Mouse (Mus musculus) skeletal muscle tissue, adult 2 months (tissue): ENCODE results near the gene Rpl7l1.
"Not testable (repeated sequence)": the region's sequence is repeated elsewhere in the genome, so short reads cannot be mapped to it uniquely, and the experiment has no call there.

Experiments used
- DNase-seq: peaks from one replicate; pipeline ENCODE4 v3.0.0-alpha.2; 2012; ENCODE audit warnings: low read depth, low spot score

Gene Rpl7l1

DNA sequence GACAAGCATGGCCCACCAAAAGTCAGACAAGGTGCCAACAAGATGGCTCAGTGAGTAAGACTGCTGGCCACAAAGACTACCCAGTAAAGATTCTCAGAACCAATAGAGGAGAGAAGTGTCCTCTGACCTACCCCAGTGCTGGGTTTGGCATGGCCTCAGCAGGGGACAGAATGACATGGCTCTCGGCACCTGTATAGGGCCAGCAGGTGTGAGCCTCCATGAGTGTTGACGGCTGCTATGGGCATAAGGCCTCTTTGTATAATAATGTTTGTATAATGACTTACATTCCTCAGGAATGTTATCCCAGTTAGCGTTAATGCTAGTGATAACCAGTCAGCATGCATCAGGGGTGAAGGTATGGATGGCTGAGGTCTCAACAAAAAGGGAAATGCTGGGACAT, 6.4 kb downstream of the Rpl7l1 start:
- no peak for DNase-seq

DNA sequence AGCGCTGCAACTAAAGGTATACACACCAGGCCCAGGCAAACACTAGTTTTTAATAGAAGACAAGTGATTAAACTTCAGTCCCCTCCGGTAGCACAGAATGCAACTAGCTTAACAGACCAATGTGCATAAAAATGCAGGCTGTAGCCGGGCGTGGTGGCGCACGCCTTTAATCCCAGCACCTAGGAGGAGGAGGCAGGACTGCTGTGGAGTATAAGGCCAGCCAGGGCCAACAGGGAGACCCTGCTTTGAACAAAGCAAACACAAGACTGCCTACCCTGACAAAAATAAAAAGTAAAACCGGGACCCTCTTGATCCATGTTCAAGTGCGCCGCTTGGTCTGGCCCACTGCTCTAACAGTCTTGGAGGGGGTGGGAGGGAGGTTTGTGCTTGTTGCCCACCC, 7.4 kb downstream of the Rpl7l1 start:
- no peak for DNase-seq

DNA sequence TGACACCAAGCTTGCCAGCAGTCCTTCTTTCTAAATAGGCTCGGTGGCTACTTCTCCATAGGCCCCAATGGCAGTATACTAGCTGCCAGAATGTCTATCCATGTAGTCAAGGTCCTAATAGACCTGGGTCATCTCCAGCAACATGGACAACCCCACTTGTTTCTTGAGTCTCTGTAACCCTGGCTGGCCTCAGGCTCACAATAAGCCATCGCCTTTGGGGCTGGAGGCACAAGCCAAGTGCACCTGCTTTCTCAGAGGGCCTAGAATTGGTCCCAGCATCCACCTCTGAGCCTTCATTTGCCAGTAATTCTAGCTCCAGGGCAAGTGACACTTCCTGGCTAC, 8.4 kb downstream of the Rpl7l1 start:
- no peak for DNase-seq

DNA sequence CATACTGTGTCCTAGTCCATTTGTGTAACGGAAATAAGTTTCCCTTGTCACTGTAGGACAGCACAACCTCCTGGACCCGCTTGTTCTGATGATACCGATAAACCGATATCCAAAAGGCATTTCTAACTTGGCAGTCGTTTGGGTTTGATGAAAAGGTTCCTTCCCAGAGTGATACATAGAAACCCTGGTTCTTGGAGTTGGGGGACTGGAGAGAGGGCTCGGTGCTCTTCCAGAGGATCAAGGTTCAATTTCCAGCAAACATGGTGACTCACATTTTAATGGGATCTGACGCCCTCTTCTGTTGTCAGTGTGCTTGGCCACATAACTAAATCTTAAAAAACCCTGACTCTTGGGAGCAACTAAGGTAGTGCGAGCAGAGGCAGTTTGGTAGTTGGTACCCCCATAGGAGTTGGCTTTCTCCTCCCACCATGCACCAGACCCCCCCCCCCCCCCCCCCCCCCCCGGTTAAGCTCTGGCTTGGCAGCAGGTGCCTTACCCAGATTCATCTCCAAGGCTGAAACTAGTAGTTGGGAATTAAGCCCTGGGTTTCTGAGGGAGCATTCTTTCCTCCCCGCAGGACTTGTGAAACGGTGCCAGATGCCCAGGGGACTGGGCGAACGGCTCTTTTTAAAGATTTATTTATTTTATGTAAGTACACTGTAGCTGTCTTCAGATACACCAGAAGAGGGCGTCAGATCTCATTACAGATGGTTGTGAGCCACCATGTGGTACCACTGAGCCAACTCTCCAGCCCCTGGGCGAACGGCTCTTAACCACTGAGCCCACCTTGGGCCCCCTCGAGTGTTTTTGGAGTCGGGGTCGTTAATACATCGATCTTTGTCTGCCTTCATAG, 9.0 kb downstream of the Rpl7l1 start:
- peak; percentile 18 for DNase-seq

DNA sequence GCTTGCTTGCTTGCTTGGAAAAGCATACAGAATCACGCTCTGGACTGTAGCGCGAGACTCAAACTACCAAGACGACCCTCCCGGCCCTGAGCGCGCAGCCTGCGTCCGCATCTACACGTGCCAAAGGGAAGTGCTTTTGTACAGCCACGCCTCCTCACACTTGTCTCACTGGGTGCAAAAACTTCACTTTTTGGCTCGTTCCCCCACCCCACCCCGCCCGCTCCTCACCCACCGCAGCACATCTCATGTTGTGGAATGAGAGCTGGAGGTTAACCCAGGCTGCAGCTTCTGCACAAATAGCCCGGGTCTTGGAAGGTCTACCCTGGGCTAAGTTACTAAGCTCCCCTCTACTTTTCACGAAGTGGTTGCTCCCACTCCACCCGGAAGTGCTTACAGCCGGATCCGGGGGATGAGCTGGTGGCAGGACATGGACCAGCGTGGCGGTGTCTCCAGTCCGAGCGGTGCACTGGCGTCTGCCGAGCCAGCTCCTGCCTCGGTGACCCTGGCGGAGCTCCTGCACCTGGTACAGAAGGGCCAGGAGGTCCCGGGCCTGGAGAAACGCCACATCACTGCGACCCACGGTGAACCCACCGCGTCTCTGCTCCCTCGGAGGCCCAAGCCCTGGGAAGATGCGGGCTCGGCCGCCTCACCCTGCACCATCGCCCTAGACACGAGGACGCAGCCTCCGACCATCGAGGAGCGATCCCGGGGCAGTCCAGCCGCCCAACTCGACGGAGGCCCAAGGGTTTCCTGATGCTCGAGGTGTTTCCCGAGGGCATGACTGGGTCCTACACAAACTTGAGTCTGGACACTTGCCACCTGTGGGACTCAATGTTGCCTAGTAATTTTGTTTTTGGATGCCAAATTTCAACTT, 9.8 kb downstream of the Rpl7l1 start, which contains the start of gene 2310039H08Rik:
TSS of gene 2310039H08Rik (plus strand) at position 232 of the 874 bp plus-strand sequence.
- peak; percentile 73 for DNase-seq

DNA sequence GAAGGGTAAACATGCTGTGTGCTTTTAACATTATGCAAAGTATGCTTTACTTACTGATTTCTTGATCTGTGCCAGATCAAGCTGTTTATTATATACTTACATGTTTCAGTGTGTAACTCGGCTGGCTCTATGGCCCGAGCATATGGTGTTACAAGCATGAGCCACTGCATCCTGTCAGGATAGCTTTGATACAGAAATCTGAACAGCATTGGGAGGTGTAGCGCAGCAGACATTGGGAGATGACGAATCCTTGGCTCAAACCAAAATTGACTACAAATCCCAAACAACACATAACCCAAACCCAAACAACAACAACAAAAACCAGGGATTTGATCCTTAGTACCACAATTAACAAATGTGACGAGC, 10.5 kb downstream of the Rpl7l1 start:
- peak; percentile 17 for DNase-seq

DNA sequence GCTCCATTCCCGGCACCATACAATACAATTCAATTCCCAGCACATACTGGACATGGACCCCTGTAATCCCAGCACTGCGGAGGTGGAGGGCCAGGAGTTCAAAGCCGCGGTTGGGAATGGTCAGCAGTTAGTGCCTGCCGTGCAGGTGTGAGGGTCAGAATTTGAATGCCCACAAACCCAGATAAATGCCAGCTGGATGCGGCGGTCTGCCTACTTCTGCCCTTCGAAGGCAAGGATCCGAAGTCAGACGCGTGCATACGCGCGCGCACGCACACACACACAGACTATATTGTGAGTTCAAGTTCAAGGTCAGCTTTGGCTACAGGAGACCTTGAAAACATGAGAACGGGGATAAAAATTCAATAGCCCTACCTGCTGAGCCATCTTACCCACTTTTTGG, 10.9 kb downstream of the Rpl7l1 start:
- DNase-seq: no peak

DNA sequence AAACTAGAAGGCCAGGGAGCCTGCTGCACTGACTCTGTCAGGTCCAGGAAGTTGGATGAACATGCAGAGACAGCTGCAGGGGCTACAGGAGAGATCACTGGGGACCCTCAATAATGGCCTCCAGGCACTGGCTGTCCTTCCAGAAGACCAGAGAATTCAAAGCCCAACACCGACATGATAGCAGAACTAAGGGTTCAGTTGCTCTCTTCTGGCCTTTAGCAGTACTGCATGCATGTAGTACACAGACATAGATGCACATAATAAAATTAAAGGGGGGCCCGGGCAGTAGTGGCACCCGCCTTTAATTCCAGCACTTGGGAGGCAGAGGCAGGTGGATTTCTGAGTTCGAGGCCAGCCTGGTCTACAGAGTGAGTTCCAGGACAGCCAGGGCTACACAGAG, 11.4 kb downstream of the Rpl7l1 start:
- no peak for DNase-seq

DNA sequence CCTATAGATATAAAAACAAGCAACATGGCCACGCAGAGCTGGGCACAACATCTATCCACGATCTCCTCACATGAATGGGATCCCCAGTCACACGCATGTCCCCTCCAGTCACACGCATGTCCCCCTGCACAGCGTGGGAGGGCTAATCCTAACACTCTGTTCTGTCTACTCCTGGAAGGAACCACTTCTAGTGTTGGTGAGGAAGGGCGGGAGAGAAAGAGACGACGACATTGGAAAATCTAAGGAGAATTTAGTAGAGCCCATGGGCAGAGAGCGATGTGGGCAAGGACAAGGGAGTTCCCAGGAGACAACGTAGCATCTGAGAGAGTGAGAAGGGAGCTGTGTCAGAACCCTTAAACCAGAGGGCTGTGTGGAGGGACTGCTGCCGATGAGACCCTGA, 11.9 kb downstream of the Rpl7l1 start:
- DNase-seq: no peak

DNA sequence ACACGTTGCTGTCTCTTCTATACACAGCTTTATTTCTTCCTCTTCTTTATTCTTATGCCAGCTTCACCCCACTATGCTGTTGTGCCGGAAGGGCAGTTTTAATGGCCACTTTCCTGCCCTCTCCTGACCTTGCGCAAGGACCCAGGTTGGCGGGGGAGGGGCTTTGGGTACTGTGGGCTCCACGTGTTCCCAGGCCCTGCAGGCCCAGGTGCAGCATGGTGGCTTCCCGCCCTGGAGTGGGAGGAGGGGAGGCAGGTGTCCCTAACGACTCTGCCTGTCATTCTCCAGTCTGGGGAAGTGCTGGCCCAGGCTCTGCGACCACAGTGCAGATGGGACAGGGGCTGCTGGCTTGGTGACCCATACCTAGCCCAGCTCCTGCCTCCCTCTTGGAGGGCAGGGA, 14.6 kb downstream of the Rpl7l1 start:
- no peak for DNase-seq

DNA sequence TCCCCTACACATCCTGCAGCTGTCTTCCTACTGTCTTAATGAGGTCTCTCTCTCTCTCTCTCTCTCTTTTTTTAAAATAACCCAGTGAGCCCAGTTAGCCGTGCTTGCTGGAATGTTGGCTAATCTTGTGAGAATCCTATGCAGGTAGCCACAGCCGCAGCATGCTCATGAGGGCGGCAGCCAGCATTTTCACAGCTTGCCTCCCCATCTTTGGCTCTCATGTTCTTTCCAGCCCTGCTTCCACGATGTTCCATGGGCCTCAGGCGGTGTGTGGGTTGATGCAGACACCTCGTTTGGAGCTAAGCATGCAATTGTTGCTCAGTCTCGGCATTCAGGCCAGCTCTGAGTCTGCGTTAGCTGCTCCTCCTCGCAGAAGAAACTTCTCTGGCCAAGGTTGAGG, 17.6 kb downstream of the Rpl7l1 start:
- DNase-seq: not testable (repeated sequence)

DNA sequence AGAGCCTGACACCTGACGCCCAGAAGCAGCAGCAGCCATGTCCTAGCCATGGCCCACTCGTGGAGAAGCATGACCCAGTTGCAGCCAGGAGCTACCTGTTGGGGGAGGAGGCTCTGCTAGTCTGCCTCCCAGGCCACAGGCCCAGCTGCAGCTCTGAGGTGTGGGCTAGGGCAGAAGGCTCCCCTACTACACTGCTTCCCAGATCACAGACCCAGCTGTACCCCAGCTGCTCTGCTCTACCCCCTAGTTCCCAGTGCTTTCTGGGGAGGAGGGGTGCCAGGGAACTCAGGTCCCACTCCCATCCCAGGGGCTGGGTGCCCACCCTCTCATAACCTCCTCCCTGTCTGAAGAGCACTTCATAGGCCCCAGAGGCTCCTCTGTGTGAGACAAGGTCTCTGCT, 18.9 kb downstream of the Rpl7l1 start, which contains the start of gene Ptcra:
TSS of gene Ptcra (minus strand) at position 169 of the 400 bp plus-strand sequence.
- no peak for DNase-seq

DNA sequence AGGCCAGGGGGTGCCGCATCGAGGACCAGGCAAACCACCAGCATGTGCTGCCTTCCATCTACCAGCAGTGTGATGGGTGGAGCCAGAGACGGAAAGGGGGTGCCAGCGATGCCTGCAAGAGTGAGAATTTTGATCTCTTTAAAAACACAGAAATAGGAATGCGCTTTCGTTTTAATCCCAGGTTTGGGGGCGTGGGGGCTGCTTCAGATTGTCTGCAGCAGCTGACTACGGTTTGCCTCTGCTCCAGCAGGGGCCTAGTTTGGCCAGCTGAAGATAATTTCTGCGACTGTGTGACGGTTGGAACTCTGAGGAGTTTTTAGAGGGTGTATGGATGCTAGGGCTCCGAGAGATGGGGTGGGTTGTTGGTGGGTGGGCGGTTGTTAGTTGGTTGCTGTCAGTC, 23.7 kb downstream of the Rpl7l1 start:
- no peak for DNase-seq

DNA sequence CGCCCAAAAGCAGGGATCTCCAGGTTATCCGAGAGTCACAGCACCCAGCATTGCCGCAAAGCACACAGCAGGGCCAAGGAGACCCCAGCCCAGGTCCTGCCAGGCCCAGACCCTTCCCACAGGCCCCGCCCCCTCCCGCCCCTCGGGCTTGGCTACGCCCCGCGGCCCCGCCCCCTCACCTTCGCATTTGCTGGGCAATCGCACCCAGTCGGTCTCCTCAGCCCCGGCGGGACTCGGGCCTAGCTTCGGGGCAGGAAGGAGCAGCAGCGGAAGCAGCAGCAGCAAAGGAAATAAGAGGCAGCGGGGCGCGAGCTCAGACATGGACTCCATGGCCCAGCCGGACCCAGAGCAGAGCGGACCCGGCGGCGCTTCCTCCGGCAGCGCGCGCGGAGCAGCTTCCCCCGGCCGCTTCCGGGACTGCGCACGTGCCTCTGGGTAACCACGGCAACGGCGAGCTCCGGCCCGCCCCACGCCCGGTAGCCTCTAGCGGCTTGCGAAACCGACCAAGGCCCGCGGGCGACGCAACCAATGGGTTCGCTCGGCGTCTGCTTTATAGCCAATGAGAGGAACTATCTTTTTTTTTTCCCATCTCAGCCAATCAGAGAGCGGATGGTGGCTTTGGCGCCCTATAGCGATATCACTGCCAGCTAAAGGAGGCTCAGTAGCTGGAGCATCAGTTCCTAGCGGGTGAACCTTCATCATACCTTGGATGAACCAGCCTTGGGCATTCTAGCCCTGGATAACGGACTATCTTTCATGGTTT, 30.5 kb downstream of the Rpl7l1 start, which contains the start of gene Cnpy3:
TSS of gene Cnpy3 (minus strand) at position 421 of the 763 bp plus-strand sequence.
- DNase-seq: peak; percentile 98

DNA sequence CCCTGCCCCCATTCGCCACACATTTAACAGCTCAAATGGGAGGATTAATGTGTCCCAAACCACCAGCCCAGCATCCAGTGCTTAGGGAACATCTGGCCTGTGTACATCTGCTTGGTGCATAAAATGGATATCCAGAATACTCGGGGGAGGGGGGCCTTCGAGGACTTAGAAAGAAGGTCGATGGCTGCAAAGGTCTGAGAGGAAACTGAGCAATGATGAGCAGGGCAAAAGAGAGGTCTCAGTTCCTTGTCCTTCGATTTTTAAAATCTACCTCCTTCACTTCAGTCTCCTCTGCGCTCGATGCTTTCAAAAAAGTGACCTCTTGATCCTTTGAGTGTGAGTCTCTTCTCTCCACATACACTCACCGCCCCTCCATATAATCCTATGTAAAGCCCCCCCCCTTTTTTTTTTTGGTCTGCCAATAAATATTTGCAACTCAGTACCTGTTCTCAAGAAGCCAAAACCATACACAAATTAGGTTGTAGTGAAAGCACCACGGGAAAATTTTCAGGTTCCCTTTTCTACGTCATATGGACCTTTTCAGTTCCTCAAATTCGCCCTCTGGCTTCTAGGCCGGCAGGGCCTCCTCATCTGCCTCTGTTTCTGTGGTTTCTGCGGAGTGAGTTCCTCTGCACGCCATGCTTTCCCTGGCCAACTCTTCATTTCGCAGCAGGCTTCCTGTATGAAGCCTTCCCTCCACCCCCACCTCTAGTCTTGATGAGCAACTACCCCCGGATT, 31.2 kb downstream of the Rpl7l1 start:
- DNase-seq: peak; percentile 57

DNA sequence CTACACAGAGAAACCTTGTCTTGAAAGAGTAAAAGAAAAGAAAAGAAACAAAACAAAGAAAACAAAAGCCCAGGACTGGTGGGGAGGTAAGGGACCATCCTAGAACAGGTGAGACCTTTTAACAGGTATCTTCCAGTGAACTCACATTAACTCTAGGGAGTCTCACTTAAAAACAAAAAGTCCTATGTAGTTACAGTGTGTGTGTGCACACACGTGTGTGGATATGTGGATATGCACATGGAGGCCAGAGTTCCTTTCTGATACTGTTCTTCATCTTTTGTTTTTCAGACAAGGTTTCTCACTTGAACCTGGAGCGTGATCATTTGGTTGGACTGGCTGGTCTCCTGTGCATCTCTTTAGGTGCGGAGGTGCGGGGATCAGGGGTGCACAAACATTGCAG, 31.9 kb downstream of the Rpl7l1 start:
- DNase-seq: no peak

DNA sequence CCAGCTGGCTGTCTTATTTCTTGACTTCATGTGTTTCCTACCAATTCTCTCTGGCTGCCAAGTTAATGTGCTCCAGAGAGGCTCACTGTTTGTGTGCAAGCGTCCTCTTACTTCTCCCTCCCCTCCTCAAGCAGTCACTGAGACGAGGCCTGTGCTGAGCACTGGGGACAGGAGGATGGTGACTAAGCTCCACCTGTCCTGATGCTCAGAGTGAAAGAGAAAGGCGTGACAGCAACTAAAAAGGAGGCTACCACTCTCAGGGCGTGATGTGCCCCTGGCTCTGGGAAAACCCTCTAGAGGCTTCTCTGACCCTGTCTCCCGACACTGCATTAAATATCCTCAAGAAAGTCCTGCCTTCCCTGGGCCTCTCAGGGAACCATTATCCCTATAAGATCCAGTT, 33.2 kb downstream of the Rpl7l1 start:
- no peak for DNase-seq

DNA sequence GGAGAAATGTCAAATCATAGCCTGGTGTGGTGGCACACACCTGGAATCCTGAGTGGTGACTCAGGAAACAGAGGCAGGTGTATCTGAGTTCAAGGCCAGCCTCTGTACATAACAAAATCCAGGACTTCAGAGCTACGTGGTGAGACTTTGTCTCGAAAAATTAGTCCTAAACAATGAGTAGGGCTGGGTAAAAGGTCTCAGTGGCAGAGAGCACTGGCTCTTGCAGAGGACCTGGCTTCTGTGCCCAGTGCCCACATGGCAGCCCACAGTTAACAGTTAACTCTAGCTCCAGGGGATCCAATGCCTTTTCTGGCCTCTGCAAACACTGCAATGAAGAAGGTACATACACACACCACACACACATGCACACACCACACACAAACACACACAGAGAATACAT, 34.7 kb downstream of the Rpl7l1 start:
- DNase-seq: no peak

DNA sequence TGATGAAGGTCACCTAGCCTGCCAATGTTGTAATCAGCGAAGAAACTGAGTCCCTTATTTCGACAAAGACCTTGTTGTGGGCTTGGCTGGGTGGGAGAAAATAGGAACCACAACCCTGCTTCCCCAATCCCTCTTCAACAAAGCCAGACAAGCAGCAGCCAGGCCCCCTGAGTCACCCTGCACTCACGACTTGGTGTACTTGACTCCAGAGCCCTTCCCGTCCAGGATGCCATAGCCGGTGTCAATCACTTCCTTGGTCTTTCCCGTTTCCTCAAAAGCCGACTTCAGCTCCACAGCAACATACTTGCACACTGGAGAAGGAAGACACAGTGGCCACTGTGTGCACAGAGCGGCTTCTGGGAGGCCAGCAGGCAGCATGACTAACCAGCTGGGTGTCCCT, 35.2 kb downstream of the Rpl7l1 start:
- DNase-seq: no peak

DNA sequence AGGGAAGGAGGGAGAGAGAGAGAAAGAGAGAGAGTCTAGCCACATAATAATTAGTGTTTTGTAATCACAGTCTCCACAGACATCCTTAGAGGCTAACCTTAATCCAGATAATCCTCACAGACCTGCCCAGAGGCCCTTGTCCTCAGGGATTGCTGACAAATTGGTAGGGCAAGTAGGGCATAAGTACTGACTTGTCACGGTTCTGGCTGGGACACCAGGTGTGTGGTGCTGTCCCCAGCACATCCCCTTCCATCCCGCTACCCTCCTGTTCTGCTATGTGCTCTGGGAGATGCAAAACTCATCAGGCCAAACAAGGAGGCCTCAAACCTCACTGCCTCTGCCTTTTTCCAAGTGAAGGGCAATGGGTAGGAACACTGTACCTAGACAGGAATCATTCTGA, 37.0 kb downstream of the Rpl7l1 start:
- no peak for DNase-seq

DNA sequence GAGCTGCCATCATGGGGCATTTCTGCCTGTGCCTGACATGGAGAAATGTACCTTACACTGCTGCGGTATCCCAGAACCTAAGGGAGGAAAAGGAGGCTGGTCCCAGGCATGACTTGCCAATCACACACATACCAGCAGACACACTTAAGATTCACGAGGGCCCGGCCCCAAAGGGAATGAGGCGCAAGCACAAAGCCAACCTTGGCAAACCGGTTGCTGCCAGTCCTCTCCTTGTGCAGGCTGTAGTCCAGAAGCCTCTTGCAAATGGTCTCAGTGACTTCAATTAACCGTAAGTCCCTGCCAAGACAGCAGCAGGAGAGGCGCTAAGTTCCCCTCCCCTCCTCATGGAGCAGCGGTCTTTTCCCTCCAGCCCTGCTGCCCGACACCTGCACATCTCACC, 39.5 kb downstream of the Rpl7l1 start:
- DNase-seq: no peak
